Mouse (Mus musculus) layer of hippocampus, adult 8-10 months (tissue): Measurements from ENCODE around the gene Rasgef1c. TPM values are rescaled to one million over a fixed set of nuclear protein-coding genes. Genes with fewer than 3 reads are reported as not detected.
A peak's percentile ranks its signal among the peaks of the same experiment; 100 is the strongest.

ENCODE experiments used
- DNase-seq, 2 experiments: peaks; one replicate each; pipeline ENCODE4 v3.0.0; 2022; ENCODE audit warnings: low spot score in 2 of 2
- total RNA-seq, 4 experiments: library from RNA; stranded (reverse); gene quantifications; 2 replicates each; pipeline ENCODE4 v1.2.4; 2022

The Rasgef1c gene
- total RNA-seq, 4 experiments from 2014 or later: 2.4 to 3.6 (median 2.9) TPM

- DNase-seq: no peak
Measured at GRCm38 (mm10) chr11:49973657-49974340, 72.2 kb downstream of the Rasgef1c start.

- no peak for DNase-seq
Measured at GRCm38 (mm10) chr11:49974675-49975074, 73.0 kb downstream of the Rasgef1c start.

GRCm38 (mm10) chr11:49977963-49978568, 76.4 kb downstream of the Rasgef1c start:
- no peak for DNase-seq

- DNase-seq: no peak
Measured at GRCm38 (mm10) chr11:49978935-49979334, 77.3 kb downstream of the Rasgef1c start.

GRCm38 (mm10) chr11:49980681-49981235, 79.1 kb downstream of the Rasgef1c start:
- no peak for DNase-seq

GRCm38 (mm10) chr11:49981321-49981963, 79.8 kb downstream of the Rasgef1c start:
- DNase-seq: no peak

GRCm38 (mm10) chr11:49982094-49982493, 80.5 kb downstream of the Rasgef1c start:
- no peak for DNase-seq

- DNase-seq: no peak
Measured at GRCm38 (mm10) chr11:49982881-49983280, 81.2 kb downstream of the Rasgef1c start.

- DNase-seq: no peak
Measured at GRCm38 (mm10) chr11:49983875-49984552, 82.4 kb downstream of the Rasgef1c start.

- DNase-seq: no peak
Measured at GRCm38 (mm10) chr11:49985009-49985408, 83.4 kb downstream of the Rasgef1c start.

GRCm38 (mm10) chr11:49986277-49987036, 84.8 kb downstream of the Rasgef1c start:
- peak; percentile 14 to 54 for DNase-seq

GRCm38 (mm10) chr11:49994536-49994935, 92.9 kb downstream of the Rasgef1c start:
- no peak for DNase-seq

GRCm38 (mm10) chr11:49996398-49996797, 94.8 kb downstream of the Rasgef1c start:
- no peak for DNase-seq

GRCm38 (mm10) chr11:49997321-49997720, 95.7 kb downstream of the Rasgef1c start:
- no peak for DNase-seq

GRCm38 (mm10) chr11:50002853-50003252, 101.2 kb downstream of the Rasgef1c start:
- no peak for DNase-seq

GRCm38 (mm10) chr11:50007776-50008175, 106.1 kb downstream of the Rasgef1c start:
- DNase-seq: no peak

- DNase-seq: no peak
Measured at GRCm38 (mm10) chr11:50008231-50008630, 106.6 kb downstream of the Rasgef1c start.

GRCm38 (mm10) chr11:50013016-50013415, 111.4 kb downstream of the Rasgef1c start:
- no peak for DNase-seq

- DNase-seq: no peak
Measured at GRCm38 (mm10) chr11:50016503-50016902, 114.9 kb downstream of the Rasgef1c start.

- no peak for DNase-seq
Measured at GRCm38 (mm10) chr11:50017511-50017910, 115.9 kb downstream of the Rasgef1c start.

GRCm38 (mm10) chr11:50018848-50019247, 117.2 kb downstream of the Rasgef1c start:
- no peak for DNase-seq
